Mouse (Mus musculus) adipocyte (in vitro differentiated cells): Measurements from ENCODE around the gene Nubp2.

Experiments used
- DNase-seq: peaks from one replicate; pipeline ENCODE4 v3.0.0-alpha.2; 2016; ENCODE audit warnings: low spot score

The Nubp2 gene

GRCm38 (mm10) chr17:24860076-24860475 is 26.1 kb downstream of the Nubp2 start:
- DNase-seq, result no peak

GRCm38 (mm10) chr17:24858967-24859366 is 27.2 kb downstream of the Nubp2 start:
- DNase-seq, result no peak

- DNase-seq, result no peak
Measured at GRCm38 (mm10) chr17:24857831-24858470, 28.2 kb downstream of the Nubp2 start.

DNA sequence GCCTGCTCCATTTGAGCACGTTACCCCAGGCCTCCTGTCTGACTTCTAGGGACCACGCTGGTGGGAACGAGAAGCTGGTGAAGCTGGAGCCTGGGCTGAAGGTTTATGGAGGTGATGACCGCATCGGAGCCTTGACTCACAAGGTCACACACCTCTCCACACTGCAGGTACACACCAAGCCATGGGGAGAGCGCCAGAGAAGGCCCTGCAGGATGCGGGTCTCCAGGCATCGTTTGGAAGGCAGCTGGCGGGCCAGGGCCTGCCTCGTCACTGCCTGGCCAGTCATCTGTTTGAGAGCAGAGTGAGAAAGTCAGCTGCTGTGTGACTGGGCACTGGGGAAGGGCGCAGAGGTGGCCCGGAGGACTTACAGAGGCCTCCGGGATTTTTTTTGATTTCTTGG is 29.6 kb downstream of the Nubp2 start:
- DNase-seq, result no peak

DNA sequence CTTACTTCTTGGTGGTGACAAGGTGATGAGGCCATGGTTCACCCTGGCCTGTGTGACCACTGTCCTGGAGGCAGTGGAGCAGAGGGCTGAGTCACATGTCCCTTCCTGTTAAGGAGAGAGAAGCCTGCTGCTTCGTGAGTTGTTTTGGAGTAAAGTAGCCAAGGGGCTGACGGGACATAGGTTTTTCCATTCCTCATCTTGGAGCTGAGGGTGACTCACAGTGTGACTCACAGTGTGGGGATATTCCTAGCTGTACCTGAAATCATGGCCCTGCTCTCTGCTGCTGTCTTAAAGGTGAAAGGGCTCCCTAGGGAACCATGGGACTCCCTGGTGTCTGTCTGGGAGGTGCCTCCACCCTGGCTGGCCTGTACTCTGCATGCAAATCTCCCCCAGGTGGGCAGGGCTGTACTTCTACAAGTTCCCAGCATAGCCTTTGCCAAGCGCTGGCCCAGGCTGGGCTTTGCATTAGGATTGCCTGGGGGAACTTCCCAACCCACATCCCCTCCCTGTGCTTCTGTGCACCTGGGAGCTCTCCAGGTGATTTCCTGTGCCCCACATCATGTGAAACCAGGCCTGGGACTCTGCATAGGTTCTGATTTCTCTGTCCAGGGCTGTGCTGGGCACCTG is 30.2 kb downstream of the Nubp2 start:
- peak; percentile 42 for DNase-seq

DNA sequence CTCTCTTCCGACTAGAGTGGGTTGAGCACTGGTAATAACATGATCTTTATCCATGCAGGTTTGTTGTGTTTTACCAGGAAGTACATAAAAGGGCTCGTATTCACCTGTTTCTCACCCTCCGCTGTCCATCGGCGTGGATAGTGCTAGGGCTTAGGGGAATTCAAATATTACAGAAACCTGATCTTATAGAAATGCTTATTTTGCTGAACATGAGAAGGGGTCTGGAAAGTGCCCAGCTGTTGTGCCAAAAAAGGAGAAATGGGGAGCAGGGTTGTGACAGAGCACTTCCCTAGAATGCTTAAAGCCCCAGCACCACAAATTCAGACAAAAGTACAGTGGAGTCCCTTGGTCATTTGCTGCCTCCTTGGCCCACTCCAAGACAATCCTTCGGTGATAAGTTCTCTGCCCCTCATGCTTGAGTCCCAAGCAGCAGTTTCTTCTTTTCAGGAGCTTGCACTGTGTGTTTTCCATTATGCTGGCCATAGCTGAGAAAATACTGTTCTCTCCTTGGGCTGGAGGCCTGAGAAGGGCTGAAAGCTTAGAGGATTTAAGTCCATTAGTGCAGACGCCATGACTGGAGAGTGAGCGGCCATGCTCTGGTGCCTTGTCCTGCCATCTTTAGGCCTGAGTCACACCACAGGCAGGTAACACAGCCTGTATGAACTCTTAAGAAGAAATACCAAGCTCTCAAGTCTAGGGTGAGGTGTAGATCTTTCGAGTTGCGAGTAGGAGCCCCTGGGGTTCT is 34.6 kb downstream of the Nubp2 start:
- no peak for DNase-seq

- no peak for DNase-seq
Measured at GRCm38 (mm10) chr17:24850773-24851127, 35.4 kb downstream of the Nubp2 start.

DNA sequence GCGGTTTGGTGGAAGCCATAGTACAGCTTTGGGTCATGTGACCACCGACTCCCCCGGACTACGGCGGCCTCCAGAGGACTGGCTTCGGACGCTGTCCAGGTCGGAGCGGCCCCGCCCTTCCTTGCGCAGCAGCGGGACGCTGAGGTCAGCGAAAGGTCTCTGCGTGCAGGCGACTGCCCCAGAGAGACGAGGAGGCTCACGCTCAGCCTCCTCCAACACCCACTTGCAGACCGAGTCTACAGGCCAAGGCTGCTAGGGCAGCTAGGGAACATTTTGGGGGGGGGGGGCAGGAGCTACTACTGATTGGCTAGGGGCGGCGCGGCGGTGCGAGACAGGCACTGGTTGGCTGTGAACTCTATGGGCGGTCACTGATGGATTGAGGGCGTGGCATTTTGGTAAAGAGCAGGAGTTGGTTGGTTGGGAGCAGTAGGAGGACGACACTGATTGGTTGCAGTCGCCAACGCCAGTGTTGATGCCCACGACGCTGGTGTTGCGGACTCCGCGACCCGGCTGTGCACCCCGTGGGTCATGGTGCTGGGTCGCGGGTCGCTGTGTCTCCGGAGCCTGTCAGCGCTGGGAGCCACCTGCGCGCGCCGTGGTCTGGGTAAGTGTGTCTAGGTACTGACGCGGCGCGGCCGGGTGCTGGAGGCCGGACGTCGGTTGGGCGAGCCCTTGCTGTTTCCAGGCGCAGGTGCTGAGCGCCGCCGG is 35.9 kb downstream of the Nubp2 start, which contains the start of gene Fahd1:
TSS of gene Fahd1 (minus strand) at position 300 of the 708 bp plus-strand sequence.
- peak; percentile 99 for DNase-seq

GRCm38 (mm10) chr17:24849733-24850064 is 36.5 kb downstream of the Nubp2 start:
- no peak for DNase-seq

DNA sequence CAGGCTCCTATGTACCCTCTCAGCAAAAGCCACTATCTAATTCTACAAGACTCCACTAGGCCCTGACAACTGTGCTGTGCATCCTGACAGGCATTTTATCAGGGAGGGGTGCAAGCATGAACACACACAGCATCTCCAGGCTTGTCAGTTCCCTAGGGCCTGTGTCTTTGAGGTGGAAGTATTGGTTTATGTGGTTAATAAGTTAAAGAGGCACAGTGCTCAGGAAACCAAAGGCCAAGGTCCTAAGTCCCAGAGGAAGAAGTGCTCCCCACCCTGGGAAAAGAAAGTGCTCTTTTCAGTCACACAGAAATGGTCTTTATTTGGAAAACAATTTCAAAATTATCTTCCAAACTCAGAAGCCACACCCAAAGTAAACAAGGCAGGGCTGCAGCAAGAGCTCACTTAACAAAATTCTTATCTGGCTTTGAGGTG is 37.5 kb downstream of the Nubp2 start:
- DNase-seq, result peak; percentile 21

- DNase-seq, result peak; percentile 23
Measured at GRCm38 (mm10) chr17:24847386-24847785, 38.8 kb downstream of the Nubp2 start.

DNA sequence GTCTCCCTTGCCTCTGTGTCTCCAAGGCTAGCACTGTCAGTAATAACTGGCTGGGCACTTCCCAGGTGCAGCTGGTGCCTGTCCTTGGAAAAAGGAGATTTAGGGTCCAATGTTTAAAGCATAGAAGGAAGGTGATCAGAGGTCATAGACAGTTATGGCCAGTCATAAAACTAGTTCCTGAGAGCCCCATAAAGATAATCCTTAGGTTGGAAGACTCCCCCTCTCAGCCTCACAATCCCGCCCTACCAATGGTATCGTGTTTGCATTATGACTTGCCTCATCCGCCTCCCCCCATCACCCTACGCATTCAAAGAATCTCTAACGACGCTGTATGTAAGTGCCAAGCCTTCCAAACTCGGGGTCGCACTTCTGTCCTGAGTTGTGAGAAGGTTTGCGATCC is 41.6 kb downstream of the Nubp2 start:
- no peak for DNase-seq

DNA sequence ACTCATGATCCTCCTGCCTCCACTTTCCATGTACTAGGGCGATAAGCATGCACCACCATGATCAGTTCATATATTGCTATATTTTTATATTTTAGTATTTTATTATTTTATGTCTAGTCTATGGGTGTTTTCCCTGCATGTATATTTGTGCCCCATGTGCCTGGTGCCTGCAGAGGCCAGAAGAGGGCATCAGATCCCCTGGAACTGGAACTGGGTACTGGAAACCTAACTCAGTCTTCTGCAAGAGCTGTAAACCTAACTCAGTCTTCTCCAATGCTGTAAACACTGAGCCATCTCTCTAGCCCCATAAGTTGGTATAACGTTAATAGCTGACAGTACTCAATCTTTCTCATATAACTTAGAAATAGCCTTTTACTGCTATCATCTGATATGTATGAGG is 43.5 kb downstream of the Nubp2 start:
- DNase-seq, result peak; percentile 40

- no peak for DNase-seq
Measured at GRCm38 (mm10) chr17:24841133-24841532, 45.0 kb downstream of the Nubp2 start.

DNA sequence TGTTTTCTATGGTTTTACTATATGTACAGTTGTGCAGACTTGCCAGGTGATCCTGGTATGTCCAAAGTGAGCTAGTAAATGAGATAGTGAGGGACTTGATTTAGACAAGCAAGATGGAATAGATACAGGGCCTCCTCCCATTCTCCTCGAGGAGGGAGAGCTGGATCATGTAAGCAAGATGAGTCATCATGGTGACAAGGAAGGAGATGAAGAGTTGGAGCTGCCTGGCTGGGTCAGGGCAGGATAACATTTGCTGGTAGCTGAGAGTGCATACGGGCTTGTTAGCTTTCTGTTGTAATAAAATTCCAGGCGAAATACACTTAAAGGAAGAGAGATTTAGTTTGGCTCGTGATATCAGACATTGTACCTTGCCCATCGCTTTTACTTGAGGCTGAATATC is 45.8 kb downstream of the Nubp2 start:
- no peak for DNase-seq

DNA sequence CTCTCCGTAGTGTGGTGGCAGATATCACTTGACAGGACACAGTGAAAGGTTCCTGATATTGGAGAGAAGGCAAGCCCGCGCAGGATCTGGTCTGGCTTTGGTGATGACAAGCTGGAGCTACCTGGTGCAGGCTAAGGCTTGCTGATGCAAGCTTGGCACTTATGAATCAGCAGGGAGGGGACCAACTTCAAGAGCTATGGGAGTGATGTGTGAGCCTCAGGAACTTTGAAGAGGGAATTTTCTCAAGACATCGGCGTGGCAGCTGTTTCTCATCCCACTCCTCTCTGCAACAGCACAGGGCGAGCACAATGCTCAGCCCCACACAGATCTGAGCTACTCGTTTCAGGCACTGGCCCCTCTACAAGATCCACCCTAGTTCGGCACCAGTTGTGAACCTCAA is 46.3 kb downstream of the Nubp2 start, which contains the start of gene Hagh:
TSS of gene Hagh (plus strand) at position 302 of the 400 bp plus-strand sequence.
- no peak for DNase-seq
